Mouse (Mus musculus) embryonic facial prominence, embryonic 13.5 days (tissue): ENCODE measurements around the gene Ddx58. TPM values are rescaled to one million over a fixed set of nuclear protein-coding genes. Genes with fewer than 3 reads are reported as not detected.

Experiments
- ATAC-seq: fragments of 200-750 bp; cut with Nextera tagmentation; 2 replicates; pipeline ENCODE4 v1.8.0; 2017; ENCODE audit warnings: low read depth; ENCODE audit not compliant: insufficient number of reproducible peaks, insufficient read depth, low FRiP score, low TSS enrichment
- H3K27ac ChIP-seq: fragments of 300-500 bp; sonication (generic); 2 replicates; pipeline ENCODE4 v1.5.1; 2015; ENCODE audit warnings: moderate library complexity, mild to moderate bottlenecking, inconsistent platforms
- H3K27me3 ChIP-seq: fragments of 300-500 bp; sonication (generic); 2 replicates; pipeline ENCODE4 v1.6.1; 2015; ENCODE audit warnings: mild to moderate bottlenecking, inconsistent platforms
- H3K36me3 ChIP-seq: fragments of 300-500 bp; sonication (generic); 2 replicates; pipeline ENCODE4 v1.6.1; 2015; ENCODE audit warnings: mild to moderate bottlenecking, inconsistent platforms
- H3K4me1 ChIP-seq: fragments of 300-500 bp; sonication (generic); 2 replicates; pipeline ENCODE4 v1.6.1; 2015; ENCODE audit warnings: inconsistent platforms
- H3K4me2 ChIP-seq: fragments of 300-500 bp; sonication (generic); 2 replicates; pipeline ENCODE4 v1.6.1; 2015; ENCODE audit warnings: moderate library complexity, mild to moderate bottlenecking, inconsistent platforms
- H3K4me3 ChIP-seq: fragments of 300-500 bp; sonication (generic); 2 replicates; pipeline ENCODE4 v1.5.1; 2015; ENCODE audit warnings: mild to moderate bottlenecking, inconsistent platforms
- H3K9ac ChIP-seq: fragments of 300-500 bp; sonication (generic); 2 replicates; pipeline ENCODE4 v1.6.1; 2015; ENCODE audit warnings: mild to moderate bottlenecking, inconsistent platforms
- H3K9me3 ChIP-seq: fragments of 300-500 bp; sonication (generic); 2 replicates; pipeline ENCODE4 v1.6.1; 2016; ENCODE audit warnings: inconsistent platforms
- WGBS: fragments of 180-500 bp; shearing (Covaris S2); methylation state at CpG from one replicate; pipeline ENCODE4 v1.1.7; 2015; ENCODE audit warnings: mixed read lengths; 5-methylcytosine and 5-hydroxymethylcytosine counted together
- polyA plus RNA-seq: library from polyadenylated mRNA; unstranded; fragments of >200 nt; fragmentation: Nextera tagmentation; extraction: Ambion mirVana; gene quantifications from 2 replicates; pipeline ENCODE4 v1.2.1, GENCODE M21; 2015

Gene Ddx58
- polyA plus RNA-seq, 1 experiment from 2014 or later: 8.2 TPM

DNA sequence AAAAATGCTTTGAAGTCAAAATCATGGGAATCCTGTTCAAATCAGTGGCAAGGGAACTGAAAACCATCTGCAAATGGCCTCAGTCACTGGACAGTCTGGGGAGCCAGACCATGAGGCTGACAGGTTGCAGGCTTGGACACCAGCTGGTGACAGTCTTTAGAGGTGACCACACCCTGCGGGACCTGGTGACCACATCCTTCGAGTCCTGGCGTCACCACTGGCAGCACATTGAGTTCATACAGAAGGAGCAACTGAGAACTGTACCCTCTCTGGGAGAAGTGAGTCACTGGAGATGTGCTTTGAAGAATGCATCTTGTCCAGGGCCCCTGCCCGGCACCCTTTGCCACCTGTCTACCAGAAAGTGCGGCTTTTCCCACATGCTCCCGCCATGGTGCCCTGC, 9.9 kb downstream of the Ddx58 start:
- H3K27ac ChIP-seq: no peak overlapping the region
- no peaks in the 10 kb centered on the region for H3K4me1 ChIP-seq
- H3K9me3 ChIP-seq: no peaks in the 10 kb centered on the region
- H3K4me2 ChIP-seq: no peak overlapping the region
- no peak overlapping the region for H3K9ac ChIP-seq
- no peaks in the 10 kb centered on the region for H3K36me3 ChIP-seq
- H3K27me3 ChIP-seq: no peaks in the 10 kb centered on the region
- 91% methylated on average over 6 of the region's 6 CpGs for WGBS
- no peak overlapping the region for H3K4me3 ChIP-seq
- no peak for ATAC-seq

DNA sequence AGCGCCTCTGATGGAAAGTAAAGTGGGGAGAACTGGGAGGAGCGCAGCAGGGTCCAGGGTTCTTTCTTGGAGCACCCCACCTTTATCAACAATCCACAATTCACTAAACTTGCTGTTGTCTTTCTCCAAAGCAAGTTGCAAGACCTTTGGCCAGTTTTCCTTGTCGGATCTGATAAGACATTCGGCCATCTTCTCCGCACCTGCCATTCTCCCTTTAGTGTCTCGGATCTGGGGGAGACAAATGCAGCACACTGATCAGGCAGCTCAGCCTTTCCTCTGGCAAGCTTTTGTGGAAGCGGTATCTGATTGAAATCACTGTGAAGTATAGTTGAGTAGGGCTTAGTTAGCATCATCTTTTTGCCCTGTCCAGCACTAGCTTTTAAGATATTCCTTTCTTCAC, 11.7 kb downstream of the Ddx58 start:
- no peaks in the 10 kb centered on the region for H3K4me1 ChIP-seq
- H3K27me3 ChIP-seq: no peaks in the 10 kb centered on the region
- H3K4me2 ChIP-seq: no peak overlapping the region
- 90% methylated on average over 7 of the region's 7 CpGs for WGBS
- H3K9ac ChIP-seq: no peak overlapping the region
- H3K9me3 ChIP-seq: no peaks in the 10 kb centered on the region
- no peak overlapping the region for H3K27ac ChIP-seq
- H3K36me3 ChIP-seq: no peaks in the 10 kb centered on the region; the same call in 1 of the 2 replicates
- ATAC-seq: no peak
- no peak overlapping the region for H3K4me3 ChIP-seq

DNA sequence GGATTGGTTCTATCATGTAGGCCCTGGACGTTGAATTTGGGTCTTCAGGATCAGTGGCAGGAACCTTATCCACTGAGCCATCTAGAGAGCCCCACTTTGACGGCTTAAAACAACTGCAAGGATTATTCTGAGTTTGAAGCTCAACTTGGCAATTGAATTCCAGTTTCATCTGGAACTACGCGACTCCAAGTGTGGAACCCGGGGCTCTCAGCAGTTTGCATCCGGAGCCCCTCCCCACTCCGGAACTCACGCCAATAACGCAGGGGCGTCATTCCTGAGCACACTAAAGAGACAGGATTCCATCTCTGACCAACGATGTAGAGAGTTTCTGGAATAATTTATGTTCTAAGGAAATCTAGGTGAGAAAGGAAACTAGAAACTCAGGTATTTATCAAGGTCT, 12.5 kb downstream of the Ddx58 start:
- H3K27me3 ChIP-seq: no peaks in the 10 kb centered on the region
- H3K9me3 ChIP-seq: no peaks in the 10 kb centered on the region
- no peak overlapping the region for H3K27ac ChIP-seq
- H3K4me3 ChIP-seq: no peak overlapping the region
- no peak overlapping the region for H3K4me2 ChIP-seq
- WGBS: 89% methylated on average over 11 of the region's 11 CpGs
- H3K36me3 ChIP-seq: no peaks in the 10 kb centered on the region; the same call in 1 of the 2 replicates
- no peak for ATAC-seq
- H3K9ac ChIP-seq: no peak overlapping the region
- no peaks in the 10 kb centered on the region for H3K4me1 ChIP-seq

DNA sequence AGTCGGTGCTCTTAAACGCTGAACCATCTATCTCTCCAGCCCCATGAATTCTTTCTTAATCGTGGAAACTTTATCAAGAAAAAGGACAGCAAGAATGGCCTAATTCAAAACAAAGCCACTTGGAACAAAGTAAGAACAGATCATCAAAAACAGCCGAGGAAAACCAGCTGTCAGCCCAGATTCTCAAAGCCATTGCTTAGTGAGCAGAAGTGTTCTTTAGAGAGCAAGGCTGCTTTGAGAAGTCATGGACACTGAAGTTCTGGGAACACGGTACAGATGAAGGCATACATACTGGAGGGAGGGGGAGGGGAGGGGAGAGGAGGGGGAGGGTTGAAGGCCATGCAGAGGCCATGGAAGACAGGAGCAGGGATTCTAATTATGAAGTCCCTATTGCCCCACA, 13.5 kb downstream of the Ddx58 start:
- ATAC-seq: no peak
- Histone ChIP-seq H3K27ac (no peak overlapping the region), H3K9me3 (no peaks in the 10 kb centered on the region), H3K9ac (no peak overlapping the region), H3K4me1 (no peaks in the 10 kb centered on the region), H3K36me3 (no peaks in the 10 kb centered on the region; the same call in 1 of the 2 replicates), H3K4me2 (no peak overlapping the region), H3K4me3 (no peak overlapping the region), H3K27me3 (peaks cover 7% of the 10 kb centered on the region; the same call in 1 of the 2 replicates)
- WGBS: 55% methylated on average over 5 of the region's 5 CpGs

DNA sequence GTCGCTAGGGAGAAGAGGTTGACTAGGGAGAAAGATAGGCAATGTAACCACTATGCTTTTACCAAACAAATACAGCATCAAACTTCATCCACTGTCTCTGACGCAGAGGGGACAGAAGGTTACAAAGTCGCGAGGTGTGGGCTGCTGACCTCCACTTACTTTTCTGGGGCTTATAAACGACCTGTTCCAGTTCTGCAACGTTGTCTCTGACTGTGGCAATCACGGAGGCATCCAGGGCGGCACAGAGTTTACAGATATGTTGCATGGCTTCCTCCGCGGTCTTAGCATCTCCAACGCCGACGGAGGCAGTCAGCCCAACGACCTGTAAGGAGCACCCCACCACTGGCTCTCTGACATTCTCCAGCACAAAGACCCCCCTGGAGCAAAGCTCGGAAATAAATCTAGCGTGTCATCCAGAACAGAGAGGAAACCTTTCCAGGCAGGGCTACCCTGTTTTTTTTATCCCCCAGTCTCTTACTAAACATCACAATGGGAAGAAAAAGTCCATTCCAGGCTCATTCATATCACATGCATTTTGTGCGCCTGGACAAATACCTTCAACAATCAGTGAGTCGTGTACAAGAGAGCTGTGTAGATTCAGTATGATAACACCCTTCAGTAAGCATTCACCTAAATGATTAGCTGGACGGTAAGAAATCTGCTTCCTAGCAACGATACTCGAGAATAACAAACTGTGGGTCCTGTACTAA, 17.6 kb downstream of the Ddx58 start:
- peaks cover 14% of the 10 kb centered on the region; the same call in 1 of the 2 replicates for H3K27me3 ChIP-seq
- ATAC-seq: no peak
- WGBS: 52% methylated on average over 21 of the region's 21 CpGs
- no peak overlapping the region for H3K9ac ChIP-seq
- no peak overlapping the region for H3K4me2 ChIP-seq
- no peak overlapping the region for H3K27ac ChIP-seq
- H3K36me3 ChIP-seq: no peaks in the 10 kb centered on the region; the same call in 1 of the 2 replicates
- H3K9me3 ChIP-seq: no peaks in the 10 kb centered on the region
- H3K4me3 ChIP-seq: no peak overlapping the region
- H3K4me1 ChIP-seq: no peaks in the 10 kb centered on the region

DNA sequence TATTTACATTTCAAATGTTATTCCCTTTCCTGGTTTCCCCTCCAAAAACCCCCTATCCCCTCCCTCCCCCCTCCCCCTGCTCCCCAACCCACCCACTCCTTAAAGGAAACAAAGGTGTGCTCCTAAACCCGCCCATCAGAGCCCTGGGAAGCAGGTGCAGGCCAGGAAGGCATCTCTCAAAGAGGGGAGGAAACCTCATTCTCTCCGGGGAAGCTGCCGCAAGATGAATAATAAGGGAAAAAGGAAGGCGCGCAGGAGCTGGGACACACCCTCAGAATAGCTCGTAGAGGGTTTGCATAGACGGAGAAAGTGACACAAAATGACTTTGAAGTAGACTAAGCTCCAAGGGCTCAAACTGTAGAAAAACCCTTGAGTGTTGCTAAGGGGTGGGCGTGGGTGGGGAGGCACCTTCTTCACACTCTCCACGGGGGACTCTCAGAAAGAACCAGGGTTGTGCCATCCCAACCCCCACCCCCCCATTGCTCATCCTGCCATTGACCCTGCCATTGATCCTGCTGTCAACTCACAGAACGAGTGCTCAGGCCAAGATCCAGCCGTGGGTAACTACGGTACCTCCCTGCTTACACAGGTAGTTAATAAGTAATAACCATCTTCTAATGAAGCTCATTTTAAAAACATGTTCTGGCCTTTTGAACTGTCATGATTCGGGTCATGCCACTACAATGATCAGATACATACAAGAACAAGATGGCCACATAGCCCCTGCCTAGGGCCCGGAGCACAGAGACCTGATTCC, 18.4 kb downstream of the Ddx58 start:
- H3K9ac ChIP-seq: no peak overlapping the region
- H3K9me3 ChIP-seq: no peaks in the 10 kb centered on the region
- H3K4me1 ChIP-seq: no peaks in the 10 kb centered on the region
- H3K4me2 ChIP-seq: no peak overlapping the region
- ATAC-seq: no peak
- WGBS: 40% methylated on average over 14 of the region's 14 CpGs
- peaks cover 14% of the 10 kb centered on the region; the same call in 1 of the 2 replicates for H3K27me3 ChIP-seq
- no peak overlapping the region for H3K27ac ChIP-seq
- H3K36me3 ChIP-seq: no peaks in the 10 kb centered on the region; the same call in 1 of the 2 replicates
- H3K4me3 ChIP-seq: no peak overlapping the region

DNA sequence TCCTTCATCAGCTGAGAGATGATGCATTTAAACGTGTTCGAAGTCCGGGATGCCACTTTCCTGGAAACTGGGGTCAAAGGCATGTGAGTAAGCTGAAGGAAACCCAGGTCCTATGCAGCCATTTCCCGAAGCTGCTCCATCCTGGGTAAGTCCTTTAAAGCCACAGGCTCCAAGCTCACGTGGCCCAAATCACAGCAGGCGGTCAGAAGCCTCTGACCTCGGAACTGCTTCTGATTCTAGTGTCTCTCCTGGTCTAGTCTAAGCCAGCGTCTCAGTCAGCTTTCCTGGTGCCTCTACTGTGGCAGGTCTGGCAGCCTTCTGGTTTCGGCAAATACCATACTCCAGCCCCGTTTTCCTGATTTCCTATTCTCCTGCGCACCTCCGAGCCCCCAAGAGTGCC, 19.2 kb downstream of the Ddx58 start:
- H3K27me3 ChIP-seq: peaks cover 14% of the 10 kb centered on the region; the same call in 1 of the 2 replicates
- no peaks in the 10 kb centered on the region; the same call in 1 of the 2 replicates for H3K36me3 ChIP-seq
- ATAC-seq: no peak
- no peak overlapping the region for H3K27ac ChIP-seq
- no peaks in the 10 kb centered on the region for H3K9me3 ChIP-seq
- no peak overlapping the region for H3K4me2 ChIP-seq
- H3K4me1 ChIP-seq: no peaks in the 10 kb centered on the region
- no peak overlapping the region for H3K4me3 ChIP-seq
- WGBS: 29% methylated on average over 12 of the region's 12 CpGs
- no peak overlapping the region for H3K9ac ChIP-seq

DNA sequence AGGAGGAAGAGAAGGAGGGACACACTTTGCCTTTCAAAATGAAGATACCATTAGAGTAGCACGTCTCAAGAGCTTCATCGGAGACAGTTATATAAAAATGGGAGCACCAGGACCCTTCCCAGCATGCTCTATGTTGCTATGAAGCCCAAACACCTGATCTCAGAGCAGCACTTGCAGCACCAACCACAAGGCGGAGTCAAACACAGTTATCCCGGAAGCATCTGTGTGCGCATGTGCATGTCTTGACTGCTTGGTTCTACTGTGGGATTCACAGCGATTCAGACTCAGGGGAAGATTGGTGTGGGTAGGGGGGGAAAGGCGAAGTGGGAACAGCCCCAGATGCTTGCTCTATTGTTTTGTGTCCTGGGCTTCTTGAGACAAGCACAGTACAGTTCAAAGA, 21.2 kb downstream of the Ddx58 start:
- H3K36me3 ChIP-seq: no peaks in the 10 kb centered on the region; the same call in 1 of the 2 replicates
- no peaks in the 10 kb centered on the region for H3K4me1 ChIP-seq
- peaks cover 14% of the 10 kb centered on the region; the same call in 1 of the 2 replicates for H3K27me3 ChIP-seq
- no peak for ATAC-seq
- H3K27ac ChIP-seq: no peak overlapping the region
- no peak overlapping the region for H3K9ac ChIP-seq
- H3K4me2 ChIP-seq: no peak overlapping the region
- no peaks in the 10 kb centered on the region for H3K9me3 ChIP-seq
- WGBS: 70% methylated on average over 7 of the region's 7 CpGs
- no peak overlapping the region for H3K4me3 ChIP-seq

DNA sequence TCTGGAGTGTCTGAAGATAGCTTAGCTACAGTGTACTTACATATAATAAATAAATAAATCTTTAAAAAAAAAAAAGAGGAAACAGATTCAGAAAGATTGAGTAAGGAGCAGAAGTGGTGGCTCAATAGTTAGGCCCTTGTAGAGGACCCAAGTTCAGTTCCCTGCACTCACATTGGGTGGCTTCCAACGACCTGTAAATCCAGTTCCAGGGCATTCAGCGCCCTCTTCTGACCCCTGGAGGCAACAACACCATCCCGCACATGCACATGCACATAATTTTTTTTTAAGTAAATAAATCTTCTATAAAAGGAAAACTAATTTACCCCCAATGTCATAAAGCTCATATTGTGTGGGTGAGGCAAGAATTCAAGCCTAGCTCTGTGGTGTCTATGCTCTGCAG, 21.7 kb downstream of the Ddx58 start:
- H3K27ac ChIP-seq: no peak overlapping the region

DNA sequence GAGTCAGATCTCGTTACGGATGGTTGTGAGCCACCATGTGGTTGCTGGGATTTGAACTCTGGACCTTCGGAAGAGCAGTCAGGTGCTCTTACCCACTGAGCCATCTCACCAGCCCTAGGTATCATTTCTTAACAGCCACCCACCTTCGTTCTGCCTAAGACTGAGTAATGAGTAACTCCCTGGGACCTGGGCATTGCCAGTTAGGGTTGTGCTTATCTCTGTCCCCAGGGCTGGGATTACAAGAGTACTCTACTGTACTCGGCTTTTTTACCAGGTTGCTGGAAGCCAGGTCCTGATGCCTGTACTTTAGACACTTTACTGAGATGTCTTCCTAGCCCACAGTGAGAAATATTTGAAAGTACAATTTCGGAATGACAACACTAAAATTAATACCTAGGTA, 27.5 kb downstream of the Ddx58 start:
- Histone ChIP-seq H3K36me3 (no peaks in the 10 kb centered on the region), H3K27ac (no peak overlapping the region), H3K4me3 (no peak overlapping the region), H3K9ac (no peak overlapping the region), H3K9me3 (no peaks in the 10 kb centered on the region), H3K27me3 (no peaks in the 10 kb centered on the region), H3K4me1 (no peaks in the 10 kb centered on the region), H3K4me2 (no peak overlapping the region)
- WGBS: 86% methylated on average over 4 of the region's 6 CpGs
- ATAC-seq: no peak

More for the DNA sequence above, 21.7 kb downstream of the Ddx58 start:
- Histone ChIP-seq H3K9ac (no peak overlapping the region), H3K4me2 (no peak overlapping the region), H3K9me3 (no peaks in the 10 kb centered on the region), H3K4me1 (no peaks in the 10 kb centered on the region), H3K4me3 (no peak overlapping the region), H3K36me3 (no peaks in the 10 kb centered on the region; the same call in 1 of the 2 replicates), H3K27me3 (peaks cover 14% of the 10 kb centered on the region; the same call in 1 of the 2 replicates)
- no peak for ATAC-seq
- WGBS: 58% methylated on average over 3 of the region's 3 CpGs

DNA sequence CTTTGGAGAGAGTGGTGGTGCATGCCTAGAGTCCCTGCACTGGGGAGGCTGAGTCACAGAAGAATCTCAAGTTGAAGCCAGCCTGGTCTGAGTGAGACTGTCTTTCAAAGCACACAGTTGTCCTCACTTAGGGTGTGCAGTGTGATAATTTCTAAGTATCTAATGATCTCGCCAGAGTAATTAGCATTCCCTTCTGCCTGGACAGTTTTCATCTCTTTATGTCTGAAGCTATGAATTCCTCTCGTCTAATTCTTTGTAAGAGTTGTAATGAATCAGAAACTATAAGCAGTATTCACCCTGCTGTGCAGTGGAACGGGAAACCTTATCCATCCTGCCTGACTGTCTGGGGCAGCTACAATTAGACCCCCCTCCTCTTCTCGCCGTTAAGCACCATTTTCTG, 31.9 kb downstream of the Ddx58 start:
- Histone ChIP-seq H3K4me1 (no peaks in the 10 kb centered on the region), H3K4me3 (no peak overlapping the region), H3K9me3 (no peaks in the 10 kb centered on the region), H3K27me3 (no peaks in the 10 kb centered on the region), H3K4me2 (no peak overlapping the region), H3K27ac (no peak overlapping the region), H3K9ac (no peak overlapping the region), H3K36me3 (0 out of 2 replicates have a peak, but pooled peaks cover 11% of the 10 kb centered on the region)
- 48% methylated on average over 5 of the region's 5 CpGs for WGBS
- no peak for ATAC-seq
